ENCODE assay signal across 8 mouse cellular contexts in genomic region chr8:123729786-123730411, GRCm38 (mm10).
A peak's percentile ranks its signal among the peaks of the same experiment; 100 is the strongest.
DNase-seq lines count a peak whose midpoint lies in the region; ATAC-seq and TF ChIP-seq lines count a peak whose summit lies in the region.

No protein-coding gene starts in this region.

- 57% methylated on average over 13 of the region's 13 CpGs for WGBS in heart, embryonic 13.5 days
- WGBS in hindbrain, postnatal 0 days = 24% methylated on average over 13 of the region's 13 CpGs

- H3K36me3 ChIP-seq in heart, embryonic 13.5 days = no peaks in the 10 kb centered on the region
- H3K36me3 ChIP-seq in hindbrain, postnatal 0 days (ENCODE audit: insufficient read depth, low read length) = no peaks in the 10 kb centered on the region

- DNase-seq in heart, adult 8-10 months (ENCODE audit: low spot score) = no peak
- peak; percentile 27 for DNase-seq in urinary bladder, postnatal 14 days (ENCODE audit: low spot score)
- DNase-seq in urinary bladder, postnatal 4 days (ENCODE audit: low spot score in 2 of 2) = no peak
- DNase-seq in hindbrain, postnatal 0 days (ENCODE audit: low spot score) = peak; percentile 72
- DNase-seq in spleen, postnatal 14 days (ENCODE audit: low spot score in 2 of 2) = no peak
- DNase-seq in adrenal gland, postnatal 25 days = no peak
- DNase-seq in kidney, postnatal 36 days = no peak

- H3K4me2 ChIP-seq in heart, embryonic 13.5 days = peak overlapping the region; percentile 53
- peak overlapping the region; percentile 47 for H3K4me2 ChIP-seq in hindbrain, postnatal 0 days (ENCODE audit: low read depth, low read length)

- peak overlapping the region; percentile 57 for H3K9ac ChIP-seq in heart, embryonic 13.5 days
- peak overlapping the region; percentile 2; the same call in 1 of the 2 replicates for H3K9ac ChIP-seq in hindbrain, postnatal 0 days (replicated peaks; ENCODE audit: low read length)

- peak overlapping the region; percentile 55 for H3K27ac ChIP-seq in heart, embryonic 13.5 days (replicated peaks)
- H3K27ac ChIP-seq in hindbrain, postnatal 0 days = peak overlapping the region; percentile 64

- peaks cover 44% of the 10 kb centered on the region for H3K4me1 ChIP-seq in heart, embryonic 13.5 days
- peaks cover 14% of the 10 kb centered on the region for H3K4me1 ChIP-seq in hindbrain, postnatal 0 days (ENCODE audit: insufficient read depth, low read length)

- H3K9me3 ChIP-seq in heart, embryonic 13.5 days = no peaks in the 10 kb centered on the region
- no peaks in the 10 kb centered on the region for H3K9me3 ChIP-seq in hindbrain, postnatal 0 days (ENCODE audit: low read length)

- 0 out of 2 replicates have a peak overlapping the region, but pooled peaks have one; percentile 19 for H3K4me3 ChIP-seq in heart, embryonic 13.5 days
- no peak overlapping the region for H3K4me3 ChIP-seq in hindbrain, postnatal 0 days (ENCODE audit: low read length)

- TF ChIP-seq CTCF in hindbrain, postnatal 0 days (IDR thresholded peaks at IDR 0.05; ENCODE audit: low read depth) = no peak

- ATAC-seq in heart, embryonic 13.5 days (ENCODE audit: extremely low read depth, insufficient number of reproducible peaks, low FRiP score, low TSS enrichment) = no peak
- ATAC-seq in hindbrain, postnatal 0 days = peak; percentile 60; the same call in 1 of the 2 replicates

- peaks cover 6% of the 10 kb centered on the region; the same call in 1 of the 2 replicates for H3K27me3 ChIP-seq in heart, embryonic 13.5 days (replicated peaks)
- H3K27me3 ChIP-seq in hindbrain, postnatal 0 days (ENCODE audit: insufficient read depth, low read length) = no peaks in the 10 kb centered on the region

Comparison
In these comparisons a context has a peak if more than half of its experiments do, and no peak if none do; other contexts are left out.
1. DNase-seq: peak in urinary bladder, postnatal 14 days (single experiment) and hindbrain, postnatal 0 days (single experiment); none in heart, adult 8-10 months (single experiment), urinary bladder, postnatal 4 days (0 of 2), spleen, postnatal 14 days (0 of 2), adrenal gland, postnatal 25 days (single experiment) and kidney, postnatal 36 days (0 of 2).